Mouse (Mus musculus) spleen, postnatal 4 days (tissue): ENCODE measurements around the gene Mindy2.
A peak's percentile ranks its signal among the peaks of the same experiment; 100 is the strongest.

Experiments used
- DNase-seq, 2 experiments: peaks; one replicate each; pipeline ENCODE4 v3.0.0; 2022; ENCODE audit warnings: low spot score in 2 of 2

The Mindy2 gene

DNA sequence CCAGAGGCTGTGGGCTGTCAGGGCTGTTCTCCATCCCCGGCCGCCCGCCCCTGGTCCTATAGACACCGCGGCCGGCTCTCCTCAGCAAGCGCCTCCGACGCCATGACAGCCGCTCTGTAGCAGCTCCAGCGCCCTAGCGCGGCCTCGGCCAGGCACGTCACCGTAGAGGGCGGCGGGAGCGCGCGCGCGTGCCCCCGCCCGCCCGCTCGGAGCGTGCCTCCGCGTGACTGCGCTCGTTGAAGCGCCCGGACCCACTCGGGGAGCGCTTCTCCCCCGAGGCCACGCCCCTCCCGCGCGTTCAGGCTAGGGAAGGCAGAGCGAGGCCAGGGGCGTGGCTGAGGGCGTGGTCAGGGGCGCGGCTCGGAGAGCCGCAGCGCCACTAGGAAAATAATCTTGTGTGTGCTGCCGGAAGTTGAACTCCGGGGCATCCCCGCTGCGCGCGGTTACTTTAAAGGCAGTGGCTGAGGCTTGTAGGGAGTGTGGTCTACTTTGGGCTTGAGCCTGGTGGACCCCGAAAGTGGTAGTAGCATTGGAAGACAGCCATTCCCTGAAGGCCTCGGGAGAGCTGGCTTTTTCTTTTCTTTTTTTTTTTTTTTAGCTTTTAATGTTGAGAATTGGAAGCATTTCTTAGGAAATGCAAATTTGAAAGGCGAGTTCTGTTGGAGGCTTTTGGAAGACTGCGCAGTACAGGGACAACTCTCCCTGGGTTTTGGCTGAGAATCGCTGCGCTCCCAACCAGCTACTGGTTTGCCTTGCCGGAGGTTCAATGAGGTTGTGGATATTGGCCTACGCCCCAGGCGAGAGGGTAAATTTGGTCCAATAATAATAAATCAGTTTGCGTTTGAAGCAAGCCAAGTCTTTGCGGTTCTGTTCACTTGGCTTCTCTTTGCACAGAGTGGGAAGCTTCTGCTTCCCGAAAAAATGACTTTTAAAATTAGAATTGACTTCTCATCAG lies at the start of gene Mindy2:
TSS of gene Mindy2 (minus strand) at position 162 of the 955 bp plus-strand sequence.
- peak; percentile 100 for DNase-seq

GRCm38 (mm10) chr9:70706444-70706843 lies 49.5 kb upstream of the Mindy2 start:
- no peak for DNase-seq

GRCm38 (mm10) chr9:70703597-70704203 lies 46.7 kb upstream of the Mindy2 start:
- DNase-seq = no peak

DNA sequence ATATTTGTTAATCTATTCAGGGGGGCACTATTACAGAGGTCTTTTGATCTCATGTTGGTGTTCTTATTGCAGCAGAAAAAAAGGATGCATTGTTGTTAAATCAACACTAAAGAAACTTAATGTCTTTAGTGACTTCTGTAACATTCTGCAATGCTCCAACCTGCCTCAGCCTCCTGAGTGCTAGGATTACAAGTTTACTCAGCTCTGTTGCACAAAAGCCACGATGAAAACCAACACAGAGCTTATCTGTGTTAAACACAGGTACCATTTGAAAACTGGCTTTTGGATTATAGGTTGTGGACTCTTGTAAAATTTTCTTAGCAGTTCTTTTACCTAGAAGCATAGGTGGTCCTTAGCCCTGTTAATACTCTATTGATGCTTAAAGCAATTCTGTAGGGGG lies 41.1 kb upstream of the Mindy2 start:
- DNase-seq = no peak

DNA sequence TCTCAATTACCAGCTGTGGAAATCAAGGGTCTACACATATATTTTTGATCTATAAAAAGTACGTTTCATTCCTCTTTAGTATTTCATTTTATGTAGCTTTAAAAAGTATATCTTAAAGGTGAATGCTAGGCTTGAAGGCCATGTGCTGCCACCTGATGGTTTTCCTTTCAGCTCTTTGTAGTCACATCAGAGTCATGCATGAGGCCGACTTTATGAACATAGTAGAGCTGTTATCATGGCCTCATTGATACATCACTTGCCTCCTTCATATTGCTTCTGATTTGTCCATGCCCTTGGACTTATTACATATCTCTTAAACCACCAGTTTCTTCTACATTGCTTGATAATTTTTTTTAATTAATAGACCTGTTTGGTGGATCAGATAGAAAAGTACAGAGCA lies 38.7 kb upstream of the Mindy2 start:
- no peak for DNase-seq

- DNase-seq = peak in 1 of 2 experiments; percentile 13
Observed at GRCm38 (mm10) chr9:70691772-70692693, 35.1 kb upstream of the Mindy2 start.

DNA sequence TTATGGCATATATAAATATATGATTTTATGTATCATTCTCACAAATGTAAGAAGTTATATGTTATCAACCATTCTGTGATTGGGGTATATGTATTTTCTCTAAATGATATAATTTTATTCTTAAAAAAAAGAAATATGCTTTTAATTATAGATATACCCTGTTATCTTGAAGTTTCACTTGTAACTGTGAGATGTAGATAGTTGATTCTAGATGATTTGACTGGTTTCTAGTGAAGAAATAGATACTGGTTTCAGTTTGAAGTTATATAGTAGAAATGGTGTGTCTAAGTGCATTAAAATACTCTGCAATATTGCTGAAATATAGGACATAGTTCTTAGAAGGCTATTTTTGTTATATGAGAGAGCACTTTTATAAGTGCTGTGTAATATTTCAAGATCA lies 33.6 kb upstream of the Mindy2 start:
- no peak for DNase-seq

DNA sequence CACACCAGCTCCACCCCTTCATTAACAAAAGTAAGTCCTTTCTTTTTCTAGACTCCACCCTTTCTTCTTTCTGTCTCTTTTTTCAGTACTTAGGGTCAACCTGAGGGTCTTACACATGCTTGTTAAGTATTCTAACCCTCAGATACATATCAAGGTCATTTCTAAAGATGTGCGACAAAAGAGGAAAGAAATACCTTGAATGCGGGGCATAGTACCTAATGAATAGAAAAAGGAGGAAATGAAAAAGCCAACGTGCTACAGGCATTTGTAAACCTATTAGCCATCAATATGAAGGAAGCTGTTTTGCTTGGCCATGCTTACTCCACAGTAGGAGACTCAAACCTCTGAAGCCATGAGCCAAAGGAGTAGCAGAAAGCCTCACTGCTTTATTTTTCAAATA lies 33.0 kb upstream of the Mindy2 start:
- DNase-seq = peak in 1 of 2 experiments; percentile 12

GRCm38 (mm10) chr9:70688301-70688968 lies 31.5 kb upstream of the Mindy2 start:
- peak in 1 of 2 experiments; percentile 48 for DNase-seq

DNA sequence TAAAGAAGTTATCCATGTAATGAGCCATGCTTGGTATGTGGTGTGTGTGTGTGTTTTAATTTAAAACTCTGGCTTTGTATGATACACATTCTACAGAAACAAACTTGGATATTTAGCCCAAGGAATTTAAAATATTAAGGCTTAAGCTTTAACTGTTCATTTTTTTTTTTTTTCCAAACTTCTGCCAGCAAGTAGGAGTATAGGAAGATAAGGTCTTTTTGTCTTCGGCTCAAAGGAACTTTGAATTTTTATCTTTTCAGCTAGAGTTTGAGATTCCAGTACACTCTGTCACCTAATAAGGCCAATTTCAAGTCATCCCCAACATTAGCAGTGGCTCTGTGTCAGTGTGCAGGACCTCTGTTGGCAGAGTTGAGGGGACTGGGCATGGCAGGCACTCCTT lies 25.2 kb upstream of the Mindy2 start:
- DNase-seq = no peak

DNA sequence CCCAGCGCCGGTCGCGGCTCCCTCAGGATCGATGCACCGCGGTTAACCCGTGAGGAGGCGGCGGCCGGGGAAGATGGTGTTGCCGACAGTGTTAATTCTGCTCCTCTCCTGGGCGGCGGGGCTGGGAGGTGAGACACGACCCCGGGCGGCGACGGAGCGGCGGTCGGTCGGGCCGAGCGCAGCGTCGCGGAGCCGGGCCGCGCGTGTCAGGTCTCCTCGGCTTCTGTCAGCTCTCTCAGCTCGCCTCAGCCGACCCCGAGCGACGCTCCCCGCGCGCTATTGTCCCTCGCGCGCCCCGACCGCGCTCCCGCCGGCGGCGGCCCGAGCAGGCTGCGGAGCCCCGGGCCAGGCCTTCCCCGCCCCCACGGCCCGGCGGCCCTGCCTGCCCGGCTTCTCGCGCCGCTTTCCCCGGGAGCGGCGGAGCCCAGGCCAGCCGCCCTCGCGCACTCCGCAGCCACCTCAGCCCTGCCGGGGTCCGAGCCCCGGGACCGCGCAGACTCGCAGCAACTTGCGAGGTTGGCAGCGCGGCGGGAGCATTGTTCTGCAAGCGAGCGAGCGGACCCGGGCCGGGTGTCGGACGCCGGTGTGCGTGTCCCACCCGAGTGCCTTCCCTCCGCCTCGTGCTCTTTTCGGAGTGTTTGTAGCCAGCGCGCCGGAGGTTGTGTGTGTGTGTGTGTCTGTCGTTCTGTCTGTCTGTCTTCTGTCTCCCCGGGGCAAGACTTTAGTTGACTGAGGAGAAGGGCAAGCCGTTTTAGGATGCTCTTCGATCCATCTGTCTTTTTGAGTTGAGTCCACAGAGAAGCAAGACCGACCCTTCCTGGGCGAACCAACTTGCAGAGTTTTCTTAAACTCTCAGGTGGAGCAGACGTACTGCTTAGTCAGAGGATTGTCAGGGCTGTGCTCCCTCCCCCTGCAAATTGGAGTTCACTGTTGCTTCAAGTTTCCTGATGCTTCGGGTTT lies 22.4 kb upstream of the Mindy2 start:
- peak; percentile 62 to 85 for DNase-seq

DNA sequence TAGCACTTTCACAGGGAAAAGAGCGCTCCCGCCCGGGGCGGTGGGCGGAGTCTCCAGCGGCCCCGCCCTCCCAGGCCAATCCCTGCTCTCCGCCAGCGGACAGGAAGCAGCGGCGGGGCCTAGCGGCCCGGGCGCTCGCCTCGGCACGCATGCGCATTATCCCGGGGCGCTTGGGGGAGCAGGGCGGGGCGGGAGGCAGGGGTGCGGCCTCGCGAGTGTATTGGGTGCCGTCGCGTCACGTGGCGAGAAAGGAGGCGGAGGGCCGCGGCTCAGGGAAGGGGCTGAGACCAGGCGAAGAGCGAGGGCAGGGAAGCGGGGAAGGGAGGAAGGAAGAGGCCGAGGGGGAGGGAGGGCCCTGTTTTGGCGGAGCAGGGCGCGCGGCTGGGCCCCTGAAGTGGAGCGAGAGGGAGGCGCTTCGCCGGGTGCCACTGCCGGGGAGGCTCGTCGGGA lies 21.7 kb upstream of the Mindy2 start, which contains the start of gene Adam10:
TSS of gene Adam10 (plus strand) at position 316 of the 450 bp plus-strand sequence.
- peak; percentile 100 for DNase-seq

DNA sequence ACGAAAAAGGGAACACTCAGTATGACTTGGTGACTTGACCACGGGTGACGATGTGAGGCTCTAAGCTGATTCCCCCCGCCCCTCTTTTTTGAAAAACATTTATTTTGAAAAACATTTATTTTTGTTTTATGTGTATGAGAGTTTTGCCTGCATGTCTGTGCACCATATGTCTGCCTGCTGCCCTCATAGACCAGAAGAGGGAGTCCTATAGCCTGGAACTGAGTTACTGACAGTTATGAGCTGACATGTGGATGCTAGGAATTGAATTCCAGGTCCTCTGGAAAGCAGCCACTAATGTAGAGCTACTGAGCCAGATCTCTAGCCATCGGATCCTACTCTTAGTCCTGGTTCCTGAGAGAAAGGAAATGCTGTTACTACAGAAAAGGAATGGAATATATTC lies 19.0 kb upstream of the Mindy2 start:
- DNase-seq = peak in 1 of 2 experiments; percentile 48

- peak in 1 of 2 experiments; percentile 40 for DNase-seq
Observed at GRCm38 (mm10) chr9:70675117-70675516, 18.1 kb upstream of the Mindy2 start.

GRCm38 (mm10) chr9:70673656-70674055 lies 16.7 kb upstream of the Mindy2 start:
- no peak for DNase-seq

DNA sequence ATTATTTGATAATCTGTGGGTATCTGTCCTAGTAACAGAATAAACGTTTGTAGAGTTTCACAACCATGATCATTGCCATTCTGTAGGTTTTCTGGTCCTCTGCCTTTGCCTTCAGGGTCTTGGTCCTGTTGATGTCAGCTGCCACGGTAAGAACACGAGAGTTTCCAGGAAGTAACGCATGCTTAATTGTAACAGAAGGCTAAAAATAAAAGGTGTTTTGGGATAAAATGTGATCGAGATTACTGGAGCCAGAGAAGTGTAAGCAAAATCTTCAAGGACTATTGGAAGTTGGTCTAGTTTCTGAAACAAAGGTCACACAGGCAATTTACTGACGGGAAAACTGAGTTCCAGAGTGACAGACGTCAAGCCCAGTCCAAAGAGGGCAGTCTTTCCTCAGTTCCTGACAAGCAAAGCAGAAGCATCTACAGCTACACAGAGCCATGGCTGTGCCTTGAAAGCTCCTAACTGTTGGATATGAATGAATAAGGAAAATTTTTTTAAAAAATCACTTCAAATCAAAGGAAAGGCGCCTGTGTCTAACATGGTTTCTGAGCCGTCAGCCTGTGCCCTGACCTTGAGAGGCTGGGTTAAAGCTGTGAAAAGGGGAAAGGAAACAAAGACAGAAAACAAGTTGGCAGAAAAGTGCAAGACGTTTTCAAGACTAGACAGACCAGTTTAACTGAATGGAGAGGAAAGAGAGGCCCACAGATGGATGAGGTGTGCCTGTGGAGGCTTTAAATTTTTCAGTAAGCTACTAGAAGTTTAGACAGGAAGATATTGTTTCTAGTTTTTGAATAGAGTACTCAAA lies 15.0 kb upstream of the Mindy2 start:
- DNase-seq = peak; percentile 27 to 54

- peak; percentile 55 to 79 for DNase-seq
Observed at GRCm38 (mm10) chr9:70671278-70671677, 14.3 kb upstream of the Mindy2 start.

DNA sequence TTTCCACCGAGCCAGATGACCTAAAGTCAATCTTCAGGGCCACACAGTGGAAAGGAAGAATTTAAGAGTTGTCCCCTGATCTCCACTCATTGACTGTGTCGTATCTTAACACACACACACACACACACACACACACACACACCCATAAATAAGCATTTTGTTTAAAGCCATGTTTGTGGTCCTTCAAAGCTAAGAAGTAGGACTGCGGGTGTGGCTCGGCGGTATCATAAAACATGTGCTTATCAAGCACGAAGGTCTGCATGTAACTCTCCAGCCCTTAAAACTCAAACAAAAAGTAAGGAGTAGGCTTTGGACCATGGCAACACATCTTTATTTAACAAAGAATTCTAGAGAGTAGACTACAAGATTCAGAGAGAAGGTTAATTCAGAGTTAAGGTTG lies 13.4 kb upstream of the Mindy2 start:
- DNase-seq = peak in 1 of 2 experiments; percentile 44

- peak; percentile 68 to 70 for DNase-seq
Observed at GRCm38 (mm10) chr9:70669197-70669596, 12.2 kb upstream of the Mindy2 start.
